Mouse (Mus musculus) embryonic fibroblast, embryonic 13.5 days (primary cell): Measurements from ENCODE around the gene Agxt. TPM values are rescaled to one million over a fixed set of nuclear protein-coding genes. Genes with fewer than 3 reads are reported as not detected.

Experiments
- H3K27ac ChIP-seq: 2 replicates; pipeline ENCODE4 v1.5.1; 2012; ENCODE audit warnings: low read length, control low read depth, inconsistent platforms; ENCODE audit not compliant: insufficient read depth
- H3K4me1 ChIP-seq: 2 replicates; pipeline ENCODE4 v1.6.1; 2011; ENCODE audit warnings: low read length; ENCODE audit not compliant: control insufficient read depth, insufficient read depth
- H3K4me3 ChIP-seq: 2 replicates; pipeline ENCODE4 v1.5.1; 2011; ENCODE audit warnings: mild to moderate bottlenecking, control low read depth, low read length; ENCODE audit not compliant: insufficient read depth
- CTCF ChIP-seq: IDR thresholded peaks from 2 replicates; pipeline ENCODE4 v1.5.1; 2011; ENCODE audit warnings: mild to moderate bottlenecking, control low read depth, low read length, moderate library complexity, borderline replicate concordance; ENCODE audit not compliant: insufficient read depth
- POLR2A ChIP-seq: IDR thresholded peaks from 2 replicates; pipeline ENCODE4 v1.6.1; 2011; ENCODE audit warnings: low read depth, mild to moderate bottlenecking, control low read depth, low read length, moderate library complexity
- polyA plus RNA-seq: library from polyadenylated mRNA; stranded (reverse); fragments of >200 nt; gene quantifications from 2 replicates; pipeline ENCODE4 v1.2.4, GENCODE M21; 2011; ENCODE audit warnings: low read depth; ENCODE audit not compliant: missing spikeins, insufficient read length

Agxt gene
- polyA plus RNA-seq, 1 experiment: not detected

DNA sequence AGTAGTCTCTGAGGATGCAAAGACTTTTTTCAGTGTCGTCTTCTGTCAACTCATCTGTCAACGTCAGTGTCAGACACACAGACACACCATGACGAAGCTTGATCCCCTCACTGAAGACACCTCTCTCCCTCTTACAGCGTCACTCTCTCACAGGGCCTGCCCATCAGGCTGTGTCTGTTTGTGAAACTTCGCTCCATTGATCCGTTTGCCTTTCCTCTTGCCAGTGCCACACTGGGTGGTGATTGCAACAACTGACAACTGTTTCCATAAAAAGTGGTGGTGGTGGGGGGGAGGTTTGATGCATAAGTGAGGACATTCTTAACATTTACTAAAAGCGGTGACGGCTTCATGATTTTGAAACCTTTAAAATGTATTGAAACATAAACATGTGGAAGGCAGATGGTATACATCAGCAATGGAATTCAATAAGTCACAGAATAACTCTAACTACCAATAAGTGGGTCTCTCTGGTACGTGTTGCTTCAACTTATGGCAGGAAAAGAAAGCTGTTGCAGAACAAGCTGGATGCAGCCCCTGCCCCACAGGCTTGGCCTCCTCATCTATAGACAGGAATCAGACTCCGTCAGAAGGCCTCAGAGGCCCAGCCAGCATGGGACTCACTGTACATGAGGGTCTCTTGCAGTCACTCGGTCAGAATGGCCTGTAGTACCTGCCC is 11.7 kb upstream of the Agxt start:
- no peak overlapping the region for H3K4me3 ChIP-seq
- TF ChIP-seq CTCF (no peak), POLR2A (no peak)
- H3K4me1 ChIP-seq: no peaks in the 10 kb centered on the region
- no peak overlapping the region for H3K27ac ChIP-seq

DNA sequence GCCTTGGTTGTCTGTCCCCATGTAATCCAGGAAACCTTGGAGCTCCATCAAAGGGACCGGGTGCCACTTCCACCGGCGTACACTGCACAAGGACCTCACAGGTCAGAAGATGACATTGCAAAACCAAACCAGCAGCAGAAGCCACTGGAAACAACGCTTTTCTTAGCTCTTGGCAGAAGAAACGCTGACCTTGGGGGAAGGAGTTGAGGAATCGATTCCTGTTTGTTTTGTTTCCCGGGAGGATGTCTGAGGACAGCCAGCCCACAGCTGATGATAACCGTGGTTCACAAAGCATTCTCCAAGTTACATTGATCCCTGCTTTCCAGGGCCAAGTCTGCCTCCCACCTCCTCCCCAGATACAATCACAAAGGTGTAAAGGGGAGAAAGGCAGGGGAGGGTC is 11.0 kb upstream of the Agxt start:
- H3K4me1 ChIP-seq: no peaks in the 10 kb centered on the region
- TF ChIP-seq CTCF: no peak
- TF ChIP-seq POLR2A: no peak
- H3K27ac ChIP-seq: no peak overlapping the region
- H3K4me3 ChIP-seq: no peak overlapping the region

DNA sequence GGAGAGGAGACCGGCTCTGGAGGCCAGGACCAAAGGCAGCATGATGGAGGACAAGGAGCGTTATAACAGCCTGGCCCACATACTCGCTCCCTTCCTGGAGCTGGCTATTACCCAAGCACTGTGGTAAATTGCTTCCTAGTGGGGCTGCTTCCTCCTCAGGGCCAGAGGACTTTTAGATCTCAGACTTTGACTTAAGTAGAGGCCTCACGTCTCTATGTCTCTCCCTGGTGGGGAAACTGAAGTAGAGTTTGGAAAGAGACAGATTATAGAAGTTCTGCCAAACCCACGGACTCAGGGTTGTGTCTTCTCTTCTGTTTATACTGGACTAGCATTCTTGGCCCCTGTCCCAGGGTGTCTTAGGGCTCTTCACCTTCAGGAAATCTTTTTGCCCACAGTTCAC is 9.8 kb upstream of the Agxt start:
- Histone ChIP-seq H3K4me1 (no peaks in the 10 kb centered on the region), H3K27ac (no peak overlapping the region), H3K4me3 (no peak overlapping the region)
- no peak for TF ChIP-seq POLR2A
- TF ChIP-seq CTCF: no peak

DNA sequence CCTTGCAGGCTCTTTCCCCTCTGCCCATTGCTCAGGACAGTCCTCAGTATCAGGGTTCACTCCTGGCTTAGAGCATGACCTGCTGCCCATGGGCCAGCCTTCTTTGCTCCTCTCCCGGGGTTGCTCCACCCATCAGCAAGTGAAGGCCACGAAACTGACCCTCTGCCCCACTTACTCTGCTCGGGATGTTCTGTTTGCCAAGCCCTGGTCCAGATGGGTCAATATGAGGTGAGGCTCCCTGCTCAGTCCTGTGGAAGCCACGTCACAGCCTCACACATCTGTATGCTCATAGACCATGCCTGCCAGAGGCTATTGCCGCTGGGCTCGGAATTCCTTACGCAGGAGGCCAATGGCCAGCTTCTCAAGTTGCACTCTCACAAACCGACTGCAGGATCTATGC is 6.8 kb upstream of the Agxt start:
- Histone ChIP-seq H3K4me3 (no peak overlapping the region), H3K27ac (no peak overlapping the region)

DNA sequence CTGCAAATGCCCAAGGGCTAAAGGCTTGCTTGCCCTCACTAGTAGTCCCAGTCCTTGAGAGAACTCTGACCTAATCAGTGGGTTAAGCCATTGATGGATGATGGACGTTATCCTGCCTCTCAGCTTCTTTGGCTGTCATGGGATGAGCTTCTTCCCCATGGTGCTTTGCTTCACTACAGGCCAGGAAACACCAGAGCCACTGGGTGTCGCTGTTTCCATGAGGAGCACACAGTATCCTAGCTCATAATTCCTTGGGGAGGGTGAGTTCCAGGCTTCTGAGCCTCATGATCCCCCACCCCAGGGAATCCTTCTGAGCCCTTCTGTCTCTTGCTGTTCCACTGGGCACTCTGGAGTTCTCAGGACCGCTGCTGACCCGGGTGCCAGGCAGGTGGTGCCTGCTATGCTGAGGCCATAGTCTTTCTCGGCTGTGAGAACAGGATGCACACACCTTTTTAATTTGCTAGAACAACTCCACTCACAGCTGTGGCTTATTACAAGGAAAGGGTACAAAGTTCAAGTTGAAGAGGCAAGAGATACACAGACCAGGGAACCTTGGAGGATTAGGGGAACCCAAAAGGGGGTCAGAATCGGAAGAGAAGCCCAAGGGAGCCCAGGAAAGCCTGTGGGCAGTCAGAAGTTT is 6.2 kb upstream of the Agxt start:
- H3K4me3 ChIP-seq: no peak overlapping the region
- peak; percentile 70; the same call in 1 of the 2 replicates for TF ChIP-seq CTCF
- TF ChIP-seq POLR2A: no peak
- H3K4me1 ChIP-seq: no peaks in the 10 kb centered on the region
- H3K27ac ChIP-seq: no peak overlapping the region

More for the DNA sequence above, 6.8 kb upstream of the Agxt start:
- TF ChIP-seq CTCF (no peak), POLR2A (no peak)
- no peaks in the 10 kb centered on the region for H3K4me1 ChIP-seq

DNA sequence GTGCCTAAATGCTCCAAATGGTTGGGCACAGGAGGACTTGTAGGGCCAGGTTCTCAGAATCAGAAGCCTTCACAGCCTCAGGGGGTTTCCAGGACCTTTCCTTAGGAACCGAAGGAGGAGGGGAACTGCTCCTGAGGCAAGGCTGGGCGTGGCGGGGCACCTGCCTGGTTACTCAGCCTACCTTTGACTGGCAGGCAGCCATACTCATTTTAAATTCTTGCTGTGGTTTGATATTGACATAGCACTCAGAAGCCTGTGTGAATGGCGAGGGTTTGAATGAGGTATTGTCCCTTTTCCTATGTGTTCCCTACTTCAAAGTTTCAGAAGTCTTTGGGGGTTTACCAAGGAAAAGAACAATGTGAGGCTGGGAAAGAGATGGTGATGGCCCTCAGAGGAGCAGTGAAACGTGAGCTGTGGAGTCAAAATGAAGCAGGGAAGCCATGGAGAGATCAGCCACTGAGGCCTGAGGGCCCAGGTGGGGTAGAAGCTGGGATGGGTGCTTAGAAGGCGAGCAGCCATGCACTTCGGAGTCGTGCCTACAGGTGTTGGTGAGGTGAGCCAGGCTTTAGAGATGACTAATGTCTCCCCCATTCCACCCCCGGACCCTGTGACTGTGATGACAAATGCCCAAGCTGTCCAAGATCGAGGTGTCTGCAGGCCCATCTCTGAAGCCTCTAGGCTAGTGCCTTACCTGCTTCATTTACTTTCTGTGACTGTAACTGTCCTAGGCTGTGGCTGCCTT is 4.6 kb upstream of the Agxt start:
- Histone ChIP-seq H3K4me3 (no peak overlapping the region), H3K4me1 (no peaks in the 10 kb centered on the region), H3K27ac (no peak overlapping the region)
- TF ChIP-seq CTCF (no peak), POLR2A (no peak)

DNA sequence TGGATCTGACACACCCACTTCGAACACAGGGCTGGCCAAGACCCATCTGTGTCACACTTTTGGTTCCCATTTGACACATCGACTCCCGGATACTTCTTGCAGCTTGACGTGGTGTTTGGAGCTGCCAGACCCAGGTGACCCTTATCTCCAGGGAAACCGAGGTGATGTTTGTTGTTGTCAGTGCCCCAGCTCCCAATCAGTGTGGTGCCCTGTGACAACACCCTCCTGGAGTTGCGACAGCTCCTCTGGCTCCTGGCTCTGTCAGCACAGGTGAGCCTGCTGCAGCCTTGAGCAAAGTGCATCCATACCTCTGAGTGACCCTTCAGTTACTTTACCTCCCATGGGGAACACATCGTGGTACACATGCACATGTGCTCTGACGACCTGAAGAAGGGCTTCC is 2.4 kb upstream of the Agxt start:
- TF ChIP-seq POLR2A (no peak), CTCF (no peak)
- Histone ChIP-seq H3K4me1 (no peaks in the 10 kb centered on the region), H3K4me3 (no peak overlapping the region), H3K27ac (no peak overlapping the region)

DNA sequence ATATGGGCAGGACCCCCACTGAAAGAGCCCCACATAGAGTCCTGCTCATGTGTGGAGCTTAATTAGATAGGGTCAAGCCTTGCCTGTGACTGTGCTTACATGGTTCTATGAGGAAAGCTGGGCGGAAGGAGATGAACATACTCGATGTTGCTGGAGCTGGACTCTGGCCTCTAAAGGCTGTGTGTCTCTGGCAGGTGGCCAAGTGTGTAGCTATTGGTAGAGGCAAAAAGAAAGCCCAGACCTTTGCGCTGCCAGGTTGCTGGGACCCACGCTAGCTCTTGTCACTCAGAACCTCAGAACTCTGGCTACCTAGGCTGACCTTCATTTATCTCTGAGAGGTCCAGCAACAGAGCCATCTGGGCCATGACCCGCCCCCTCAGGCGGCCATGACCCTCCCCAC is 3.5 kb downstream of the Agxt start:
- Histone ChIP-seq H3K4me3 (no peak overlapping the region), H3K27ac (no peak overlapping the region), H3K4me1 (no peaks in the 10 kb centered on the region)
- no peak for TF ChIP-seq CTCF

DNA sequence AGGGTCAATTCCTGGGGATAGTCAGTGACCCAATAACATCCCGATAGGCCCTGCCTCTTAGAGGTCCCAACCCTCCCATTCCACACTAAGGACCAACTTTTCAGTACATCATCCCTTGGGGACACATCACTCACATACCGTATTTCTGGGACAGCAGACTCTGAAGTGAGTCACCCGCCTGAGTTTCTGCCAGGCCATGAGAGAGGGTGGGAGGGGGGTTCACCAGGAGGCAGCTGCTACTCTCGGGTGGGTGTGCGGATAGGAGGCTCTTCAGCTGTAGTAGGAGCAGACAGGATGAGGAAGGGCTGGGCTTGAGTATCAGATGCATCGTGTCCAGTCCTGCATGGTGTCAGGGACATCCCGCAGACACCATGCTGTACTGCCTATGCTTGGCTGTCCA is 4.7 kb downstream of the Agxt start:
- no peak for TF ChIP-seq CTCF
- Histone ChIP-seq H3K4me3 (no peak overlapping the region), H3K27ac (no peak overlapping the region), H3K4me1 (no peaks in the 10 kb centered on the region)

DNA sequence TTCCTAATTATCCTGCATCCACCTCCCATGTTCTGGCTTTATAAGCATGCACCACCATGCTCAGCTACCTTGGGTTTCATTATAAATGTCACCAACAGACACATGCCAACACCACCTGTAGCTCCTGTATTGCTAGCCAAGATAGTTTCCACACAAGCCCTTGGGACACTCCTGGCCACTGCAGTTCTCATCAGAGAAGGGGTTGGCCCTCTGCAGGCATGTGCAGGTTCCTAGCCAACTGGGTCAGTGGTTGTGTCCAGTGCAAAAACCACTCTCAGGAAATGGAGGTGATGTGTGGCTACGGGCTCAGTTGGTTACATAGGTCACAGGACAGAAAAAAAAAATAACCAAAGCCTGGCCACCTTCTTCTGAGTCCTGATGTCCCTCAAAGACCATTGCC is 7.8 kb downstream of the Agxt start:
- Histone ChIP-seq H3K27ac (no peak overlapping the region), H3K4me1 (no peaks in the 10 kb centered on the region), H3K4me3 (no peak overlapping the region)
- no peak for TF ChIP-seq CTCF
- no peak for TF ChIP-seq POLR2A
